Mouse (Mus musculus) layer of hippocampus, adult 8-10 months (tissue): ENCODE measurements around the gene Mea1. TPM values are rescaled to one million over a fixed set of nuclear protein-coding genes. Genes with fewer than 3 reads are reported as not detected.

Source experiments
- total RNA-seq, 4 experiments: library from RNA; stranded (reverse); gene quantifications; 2 replicates each; pipeline ENCODE4 v1.2.4; 2022

Gene Mea1
- total RNA-seq, 4 experiments from 2014 or later, result 92.7 to 105 (median 96.4) TPM

Other genes with a start within 250 kb of the Mea1 start
- gene Crip3, start 249.9 kb upstream of the Mea1 start, total RNA-seq, result 1 to 10 TPM; 3.9 to 7.1 (median 4.2) TPM
- 1 to 10 TPM in 1 of 4 experiments, under 1 TPM in 3; 0.23 to 1.2 (median 0.84) TPM for gene Slc22a7, start 240.3 kb upstream of the Mea1 start, total RNA-seq
- 100 to 1,000 TPM; 101 to 124 (median 111) TPM for gene Ttbk1, start 191.1 kb upstream of the Mea1 start, total RNA-seq
- 1 to 10 TPM; 4.1 to 7.5 (median 6.0) TPM for gene Dnph1, start 182.1 kb upstream of the Mea1 start, total RNA-seq
- 10 to 100 TPM; 57.2 to 81.6 (median 63.8) TPM for gene Cul9, start 132.4 kb upstream of the Mea1 start, total RNA-seq
- 10 to 100 TPM; 66.2 to 84.0 (median 73.5) TPM for gene Srf, start 122.6 kb upstream of the Mea1 start, total RNA-seq
- 1 to 10 TPM; 8.2 to 9.2 (median 8.9) TPM for gene Ptk7, start 49.3 kb upstream of the Mea1 start, total RNA-seq
- 10 to 100 TPM; 18.9 to 21.8 (median 21.1) TPM for gene Klc4, start 32.8 kb upstream of the Mea1 start, total RNA-seq
- gene Mrpl2, start 32.6 kb upstream of the Mea1 start, total RNA-seq, result 10 to 100 TPM; 43.7 to 60.5 (median 51.2) TPM
- gene Cul7, start 28.5 kb upstream of the Mea1 start, total RNA-seq, result 10 to 100 TPM; 22.6 to 26.4 (median 23.4) TPM
- 10 to 100 TPM; 12.1 to 20.5 (median 17.0) TPM for gene Rrp36, start 4.4 kb upstream of the Mea1 start, total RNA-seq
- 100 to 1,000 TPM; 155 to 173 (median 166) TPM for gene Klhdc3, start 2.1 kb downstream of the Mea1 start, total RNA-seq
- 10 to 100 TPM; 78.6 to 86.9 (median 81.8) TPM for gene Ppp2r5d, start 26.3 kb downstream of the Mea1 start, total RNA-seq
- gene Pex6, start 32.7 kb downstream of the Mea1 start, total RNA-seq, result 10 to 100 TPM; 42.8 to 54.4 (median 51.9) TPM
- gene Gnmt, start 50.4 kb downstream of the Mea1 start, total RNA-seq, result 1 to 10 TPM in 2 of 4 experiments, under 1 TPM in 1, not detected in 1; 0.61 to 1.6 (median 1.2) TPM
- 10 to 100 TPM; 64.6 to 68.9 (median 67.9) TPM for gene Cnpy3, start 73.4 kb downstream of the Mea1 start, total RNA-seq
- under 1 TPM in 2 of 4 experiments, not detected in 2; 0.29 to 0.49 TPM for gene Ptcra, start 84.9 kb downstream of the Mea1 start, total RNA-seq
- gene 2310039H08Rik, start 93.8 kb downstream of the Mea1 start, total RNA-seq, result 1 to 10 TPM; 7.3 to 9.2 (median 8.7) TPM
- 10 to 100 TPM; 40.2 to 47.5 (median 45.0) TPM for gene Rpl7l1, start 103.9 kb downstream of the Mea1 start, total RNA-seq
- gene Bicral, start 179.7 kb downstream of the Mea1 start, total RNA-seq, result 10 to 100 TPM; 51.9 to 67.7 (median 61.2) TPM
- 10 to 100 TPM; 24.8 to 38.5 (median 33.2) TPM for gene Tbcc, start 211.9 kb downstream of the Mea1 start, total RNA-seq
- not detected for gene Prph2, start 231.7 kb downstream of the Mea1 start, total RNA-seq